Mouse (Mus musculus) heart, adult 18-20 months (tissue): Measurements from ENCODE around the gene Acvr1b. TPM values are rescaled to one million over a fixed set of nuclear protein-coding genes. Genes with fewer than 3 reads are reported as not detected.
A peak's percentile ranks its signal among the peaks of the same experiment; 100 is the strongest.

Source experiments
- DNase-seq, 2 experiments: peaks; one replicate each; pipeline ENCODE4 v3.0.0; 2021 to 2022; ENCODE audit warnings: mixed read lengths in 1 of 2
- total RNA-seq, 2 experiments: library from RNA; stranded (reverse); gene quantifications; 2 replicates each; pipeline ENCODE4 v1.2.3; 2021

Acvr1b gene
- total RNA-seq, 2 experiments from 2014 or later, result 9.8 to 10.3 TPM

- no peak for DNase-seq
These were observed 1.2 kb downstream of the Acvr1b start for GRCm38 (mm10) chr15:101175131-101175460.

- DNase-seq, result peak in 1 of 2 experiments; percentile 49
These were observed 1.9 kb downstream of the Acvr1b start for GRCm38 (mm10) chr15:101175613-101176283.

- no peak for DNase-seq
These were observed 2.4 kb downstream of the Acvr1b start for GRCm38 (mm10) chr15:101176284-101176680.

- DNase-seq, result no peak
These were observed 3.2 kb downstream of the Acvr1b start for GRCm38 (mm10) chr15:101176795-101177691.

GRCm38 (mm10) chr15:101180363-101181105, 6.7 kb downstream of the Acvr1b start:
- DNase-seq, result no peak

GRCm38 (mm10) chr15:101181106-101181466, 7.2 kb downstream of the Acvr1b start:
- no peak for DNase-seq

GRCm38 (mm10) chr15:101181500-101181899, 7.6 kb downstream of the Acvr1b start:
- DNase-seq, result peak in 1 of 2 experiments; percentile 48

- DNase-seq, result no peak
These were observed 8.8 kb downstream of the Acvr1b start for GRCm38 (mm10) chr15:101182676-101183075.

GRCm38 (mm10) chr15:101184300-101184699, 10.4 kb downstream of the Acvr1b start:
- DNase-seq, result no peak

- no peak for DNase-seq
These were observed 11.7 kb downstream of the Acvr1b start for GRCm38 (mm10) chr15:101185549-101185948.

GRCm38 (mm10) chr15:101187907-101188306, 14.0 kb downstream of the Acvr1b start:
- DNase-seq, result no peak

- DNase-seq, result no peak
These were observed 16.3 kb downstream of the Acvr1b start for GRCm38 (mm10) chr15:101189981-101190761.

GRCm38 (mm10) chr15:101190762-101191150, 16.9 kb downstream of the Acvr1b start:
- DNase-seq, result peak in 1 of 2 experiments; percentile 42

GRCm38 (mm10) chr15:101191459-101192259, 17.8 kb downstream of the Acvr1b start:
- DNase-seq, result peak; percentile 85 to 90

- DNase-seq, result no peak
These were observed 18.4 kb downstream of the Acvr1b start for GRCm38 (mm10) chr15:101192260-101192640.

- DNase-seq, result no peak
These were observed 18.8 kb downstream of the Acvr1b start for GRCm38 (mm10) chr15:101192651-101193050.

- no peak for DNase-seq
These were observed 20.1 kb downstream of the Acvr1b start for GRCm38 (mm10) chr15:101193971-101194370.

- no peak for DNase-seq
These were observed 21.3 kb downstream of the Acvr1b start for GRCm38 (mm10) chr15:101194951-101195823.

GRCm38 (mm10) chr15:101196079-101196795, 22.4 kb downstream of the Acvr1b start:
- no peak for DNase-seq
